Mouse (Mus musculus) layer of hippocampus, postnatal 36 days (tissue): ENCODE results near the gene Tas2r139. TPM values are rescaled to one million over a fixed set of nuclear protein-coding genes. Genes with fewer than 3 reads are reported as not detected.
"Not testable (repeated sequence)": the region's sequence is repeated elsewhere in the genome, so short reads cannot be mapped to it uniquely, and the experiment has no call there.

Experiments used
- DNase-seq, 2 experiments: peaks; one replicate each; pipeline ENCODE4 v3.0.0; 2022
- total RNA-seq, 2 experiments: library from RNA; stranded (reverse); gene quantifications; 2 replicates each; pipeline ENCODE4 v1.2.3; 2021

The Tas2r139 gene
- not detected for total RNA-seq

DNA sequence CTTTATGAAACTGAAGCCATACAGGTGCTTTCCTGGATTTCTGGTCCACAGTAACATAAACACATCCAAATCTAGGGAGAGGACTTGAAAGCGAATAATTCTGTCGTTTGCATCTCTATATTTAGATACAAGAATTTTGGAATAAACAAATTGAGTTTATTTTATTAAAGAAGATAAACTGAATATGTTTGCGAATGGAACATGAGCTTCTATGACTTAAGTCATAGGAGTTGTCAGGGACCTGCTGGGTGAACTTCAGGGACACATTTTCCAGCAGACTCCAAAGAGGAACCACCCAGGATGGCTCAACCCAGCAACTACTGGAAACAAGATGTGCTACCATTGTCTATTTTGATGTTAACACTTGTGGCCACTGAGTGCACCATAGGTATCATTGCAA lies at the start of gene Tas2r139:
TSS of gene Tas2r139 (plus strand) at position 301 of the 400 bp plus-strand sequence.
- no peak for DNase-seq

GRCm38 (mm10) chr6:42151115-42151514 lies 10.4 kb downstream of the Tas2r139 start:
- DNase-seq: not testable (repeated sequence)

DNA sequence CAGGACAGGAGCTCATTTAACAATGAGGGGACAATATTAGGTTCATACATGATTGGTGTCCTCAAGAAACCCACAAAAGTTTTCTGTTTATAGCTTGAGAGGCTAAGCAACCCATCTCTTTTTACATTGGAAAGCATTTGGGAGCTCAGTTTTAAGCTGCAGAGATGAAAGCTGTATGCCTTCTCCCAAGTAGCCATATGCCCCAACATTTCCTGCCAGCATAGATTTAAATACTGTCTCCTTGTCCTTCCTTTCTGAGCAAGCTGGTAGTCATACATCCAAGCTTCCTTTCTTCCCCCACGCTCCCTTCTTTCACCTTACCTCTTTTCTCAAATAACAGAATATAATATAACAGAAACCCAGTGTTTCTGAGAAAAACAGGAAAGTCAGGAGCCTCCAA lies 41.7 kb downstream of the Tas2r139 start:
- DNase-seq: no peak

- DNase-seq: no peak
These were observed 45.5 kb downstream of the Tas2r139 start for GRCm38 (mm10) chr6:42186230-42186629.

Other genes with a start within 250 kb of the Tas2r139 start
- not detected for gene Sval1, start 189.3 kb upstream of the Tas2r139 start, total RNA-seq
- not detected for gene Sval3, start 172.8 kb upstream of the Tas2r139 start, total RNA-seq
- not detected for gene Sva, start 102.5 kb upstream of the Tas2r139 start, total RNA-seq
- gene Tas2r144, start 74.4 kb downstream of the Tas2r139 start, total RNA-seq: not detected
- 1 to 10 TPM; 9.5 to 9.6 TPM for gene Gstk1, start 105.0 kb downstream of the Tas2r139 start, total RNA-seq
- not detected for gene Tmem139, start 121.0 kb downstream of the Tas2r139 start, total RNA-seq
- 10 to 100 TPM; 20.6 to 23.7 TPM for gene Casp2, start 124.0 kb downstream of the Tas2r139 start, total RNA-seq
- 1 to 10 TPM; 2.7 to 3.6 TPM for gene Clcn1, start 145.7 kb downstream of the Tas2r139 start, total RNA-seq
- gene Fam131b, start 183.7 kb downstream of the Tas2r139 start, total RNA-seq: 10 to 100 TPM; 76.2 to 77.0 TPM
- gene Zyx, start 208.7 kb downstream of the Tas2r139 start, total RNA-seq: 10 to 100 TPM; 42.8 to 45.0 TPM
- under 1 TPM in 1 of 2 experiments, not detected in 1; 0.15 TPM for gene Epha1, start 232.3 kb downstream of the Tas2r139 start, total RNA-seq